Mouse (Mus musculus) cortical plate, adult 2 months (tissue): ENCODE results near the gene Bpifa5. TPM values are rescaled to one million over a fixed set of nuclear protein-coding genes. Genes with fewer than 3 reads are reported as not detected.
A peak's percentile ranks its signal among the peaks of the same experiment; 100 is the strongest.

Experiments
- H3K27ac ChIP-seq: fragments of 200-500 bp; 2 replicates; pipeline ENCODE4 v1.5.1; 2012; ENCODE audit warnings: low read length, control low read depth, inconsistent platforms; ENCODE audit not compliant: insufficient read depth
- H3K4me1 ChIP-seq: fragments of 200-500 bp; 2 replicates; pipeline ENCODE4 v1.6.1; 2011; ENCODE audit warnings: low read length; ENCODE audit not compliant: control insufficient read depth, insufficient read depth
- H3K4me3 ChIP-seq: fragments of 200-500 bp; 2 replicates; pipeline ENCODE4 v1.5.1; 2011; ENCODE audit warnings: mild to moderate bottlenecking, low read length, control low read depth; ENCODE audit not compliant: insufficient read depth
- CTCF ChIP-seq: fragments of 200-500 bp; IDR thresholded peaks from 2 replicates; pipeline ENCODE4 v1.5.1; 2011; ENCODE audit warnings: mild to moderate bottlenecking, control low read depth, low read length; ENCODE audit not compliant: insufficient read depth; ENCODE audit errors: extremely low read depth
- POLR2A ChIP-seq: fragments of 200-500 bp; IDR thresholded peaks from 2 replicates; pipeline ENCODE4 v1.6.1; 2011; ENCODE audit warnings: mild to moderate bottlenecking, low read length, control low read depth; ENCODE audit not compliant: insufficient read depth; ENCODE audit errors: extremely low read depth
- polyA plus RNA-seq: library from polyadenylated mRNA; depleted of rRNA; stranded (reverse); fragments of >200 nt; gene quantifications from 2 replicates; pipeline ENCODE4 v1.2.3, GENCODE M21; 2012; rRNA removed

Bpifa5 gene
- polyA plus RNA-seq, 1 experiment, result not detected

- H3K4me1 ChIP-seq, result no peaks in the 10 kb centered on the region
- H3K27ac ChIP-seq, result no peak overlapping the region
- H3K4me3 ChIP-seq, result no peak overlapping the region
- no peak for TF ChIP-seq POLR2A
These were observed 34.6 kb downstream of the Bpifa5 start for GRCm38 (mm10) chr2:154197036-154197435.

- TF ChIP-seq CTCF (no peak), POLR2A (no peak)
- H3K27ac ChIP-seq, result no peak overlapping the region
- peaks cover 2% of the 10 kb centered on the region; the same call in 1 of the 2 replicates for H3K4me1 ChIP-seq
- no peak overlapping the region for H3K4me3 ChIP-seq
These were observed 42.2 kb downstream of the Bpifa5 start for GRCm38 (mm10) chr2:154204630-154205029.

DNA sequence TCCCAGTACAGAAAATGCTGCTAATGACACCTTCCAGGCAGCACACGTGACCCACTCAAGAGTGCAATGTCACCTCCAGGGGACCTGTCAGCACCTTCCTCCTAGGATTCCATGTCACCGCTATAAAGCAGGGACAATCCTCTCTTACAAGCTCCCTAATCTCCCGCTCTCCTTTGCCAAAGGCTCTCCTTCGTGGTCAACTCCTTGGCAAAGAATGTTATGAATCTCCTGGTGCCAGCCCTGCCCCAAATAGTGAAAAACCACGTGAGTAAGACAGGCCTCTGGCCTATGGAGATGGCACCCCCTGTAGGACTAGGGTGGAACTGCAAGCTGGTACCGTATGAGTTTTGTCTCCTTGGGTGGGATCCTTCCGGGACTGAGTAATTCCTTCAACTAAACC is 44.5 kb downstream of the Bpifa5 start:
- Histone ChIP-seq H3K27ac (no peak overlapping the region), H3K4me3 (no peak overlapping the region), H3K4me1 (peaks cover 5% of the 10 kb centered on the region)
- TF ChIP-seq CTCF (peak; percentile 44), POLR2A (no peak)

- no peak overlapping the region for H3K4me3 ChIP-seq
- TF ChIP-seq CTCF (peak; percentile 56), POLR2A (no peak)
- H3K27ac ChIP-seq, result no peak overlapping the region
- H3K4me1 ChIP-seq, result peaks cover 7% of the 10 kb centered on the region
These were observed 46.7 kb downstream of the Bpifa5 start for GRCm38 (mm10) chr2:154209112-154209511.

DNA sequence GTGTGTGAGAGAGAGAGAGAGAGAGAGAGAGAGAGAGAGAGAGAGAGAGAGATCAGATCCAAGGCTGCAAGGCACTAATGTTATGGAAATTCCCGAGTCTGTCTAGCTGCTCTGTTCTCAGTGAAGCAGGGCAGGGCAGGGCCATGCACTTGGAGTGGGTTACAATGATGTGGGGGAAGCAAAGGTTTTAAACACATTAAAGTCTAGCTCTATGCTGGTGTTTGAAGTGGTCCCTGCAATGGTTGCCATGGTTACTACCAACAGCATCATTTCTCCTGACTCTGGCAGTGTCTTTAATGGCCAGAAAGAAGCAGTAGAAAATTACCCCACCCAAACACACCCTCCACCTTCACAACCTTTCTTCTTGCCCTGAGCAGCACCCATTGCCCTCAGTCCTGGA is 48.7 kb downstream of the Bpifa5 start:
- Histone ChIP-seq H3K4me1 (peaks cover 5% of the 10 kb centered on the region), H3K27ac (no peak overlapping the region), H3K4me3 (no peak overlapping the region)
- TF ChIP-seq POLR2A (no peak), CTCF (no peak)

GRCm38 (mm10) chr2:154211881-154212280 is 49.5 kb downstream of the Bpifa5 start:
- H3K4me1 ChIP-seq, result peaks cover 5% of the 10 kb centered on the region
- TF ChIP-seq POLR2A (no peak), CTCF (no peak)
- no peak overlapping the region for H3K27ac ChIP-seq
- H3K4me3 ChIP-seq, result no peak overlapping the region

DNA sequence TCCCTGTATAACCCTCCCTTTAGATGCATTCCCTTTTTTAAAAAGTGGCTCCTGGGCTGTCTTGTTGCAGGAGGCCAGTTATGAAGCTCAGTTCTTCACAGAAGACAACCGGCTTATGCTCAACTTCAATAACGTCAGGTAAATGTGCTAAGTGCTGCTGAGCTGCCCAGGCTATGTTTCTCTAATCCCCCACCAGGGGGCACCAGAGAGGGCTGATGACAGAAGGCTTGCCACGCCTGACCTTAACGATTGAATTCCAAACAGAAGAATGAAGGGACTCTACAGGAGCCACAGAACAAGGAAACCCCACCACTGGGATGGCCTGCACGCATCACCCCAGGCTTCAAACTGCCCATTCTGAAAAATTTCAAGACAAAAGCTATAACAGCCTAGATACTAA is 52.8 kb downstream of the Bpifa5 start:
- no peak for TF ChIP-seq POLR2A
- TF ChIP-seq CTCF, result peak; percentile 64
- Histone ChIP-seq H3K4me3 (no peak overlapping the region), H3K4me1 (peaks cover 5% of the 10 kb centered on the region), H3K27ac (no peak overlapping the region)

Other genes starting within 250 kb of the Bpifa5 start
- gene Bpifb3, start 244.4 kb upstream of the Bpifa5 start, polyA plus RNA-seq, result not detected in 2 replicates
- gene Bpifb4, start 224.4 kb upstream of the Bpifa5 start, polyA plus RNA-seq, result 0.08 TPM in 2 replicates
- gene Bpifa6, start 187.7 kb upstream of the Bpifa5 start, polyA plus RNA-seq, result not detected in 2 replicates
- not detected in 2 replicates for gene Bpifa2, start 154.3 kb upstream of the Bpifa5 start, polyA plus RNA-seq
- not detected in 2 replicates for gene Bpifa3, start 32.3 kb upstream of the Bpifa5 start, polyA plus RNA-seq
- not detected in 2 replicates for gene Bpifa1, start 19.7 kb upstream of the Bpifa5 start, polyA plus RNA-seq
- gene Bpifb1, start 28.2 kb downstream of the Bpifa5 start, polyA plus RNA-seq, result 0.08 and 0.10 TPM in 2 replicates
- 0.21 TPM in 1 of 2 replicates, not detected in the other for gene Bpifb5, start 61.1 kb downstream of the Bpifa5 start, polyA plus RNA-seq
- gene Bpifb9a, start 95.2 kb downstream of the Bpifa5 start, polyA plus RNA-seq, result not detected in 2 replicates
- gene Bpifb9b, start 144.6 kb downstream of the Bpifa5 start, polyA plus RNA-seq, result not detected in 2 replicates
- gene Cdk5rap1, start 210.4 kb downstream of the Bpifa5 start, polyA plus RNA-seq, result 14.9 and 17.7 TPM in 2 replicates
- 36.2 and 37.7 TPM in 2 replicates for gene Snta1, start 245.5 kb downstream of the Bpifa5 start, polyA plus RNA-seq